Mouse (Mus musculus): ENCODE results near the gene C2cd4a. TPM values are rescaled to one million over a fixed set of nuclear protein-coding genes. Genes with fewer than 3 reads are reported as not detected.

C2cd4a gene
- polyA plus RNA-seq, 1 experiment from 2014 or later = 1.3 TPM

GRCm38 (mm10) chr9:67782786-67783185 is 49.3 kb downstream of the C2cd4a start:
- Histone ChIP-seq H3K27ac (no peak overlapping the region), H3K9me3 (no peaks in the 10 kb centered on the region), H3K4me1 (peaks cover 6% of the 10 kb centered on the region), H3K4me2 (no peak overlapping the region), H3K4me3 (no peak overlapping the region), H3K9ac (no peak overlapping the region), H3K27me3 (no peaks in the 10 kb centered on the region), H3K36me3 (no peaks in the 10 kb centered on the region)
- WGBS = 51% methylated on average over 6 of the region's 6 CpGs
- ATAC-seq (ENCODE audit: borderline replicate concordance, extremely low read depth, low FRiP score, low TSS enrichment) = no peak

Other genes with a start within 250 kb of the C2cd4a start
- 0.95 and 1.6 TPM in 2 replicates for gene C2cd4b, start 72.9 kb downstream of the C2cd4a start, polyA plus RNA-seq (2015; fragmentation: Nextera tagmentation; extraction: Ambion mirVana)
- gene Vps13c, start 8.1 kb upstream of the C2cd4a start, polyA plus RNA-seq (2015; fragmentation: Nextera tagmentation; extraction: Ambion mirVana) = 5.0 and 5.6 TPM in 2 replicates